Mouse (Mus musculus): ENCODE results near the gene Samm50.
"Not testable (repeated sequence)": the region's sequence is repeated elsewhere in the genome, so short reads cannot be mapped to it uniquely, and the experiment has no call there.

The Samm50 gene

DNA sequence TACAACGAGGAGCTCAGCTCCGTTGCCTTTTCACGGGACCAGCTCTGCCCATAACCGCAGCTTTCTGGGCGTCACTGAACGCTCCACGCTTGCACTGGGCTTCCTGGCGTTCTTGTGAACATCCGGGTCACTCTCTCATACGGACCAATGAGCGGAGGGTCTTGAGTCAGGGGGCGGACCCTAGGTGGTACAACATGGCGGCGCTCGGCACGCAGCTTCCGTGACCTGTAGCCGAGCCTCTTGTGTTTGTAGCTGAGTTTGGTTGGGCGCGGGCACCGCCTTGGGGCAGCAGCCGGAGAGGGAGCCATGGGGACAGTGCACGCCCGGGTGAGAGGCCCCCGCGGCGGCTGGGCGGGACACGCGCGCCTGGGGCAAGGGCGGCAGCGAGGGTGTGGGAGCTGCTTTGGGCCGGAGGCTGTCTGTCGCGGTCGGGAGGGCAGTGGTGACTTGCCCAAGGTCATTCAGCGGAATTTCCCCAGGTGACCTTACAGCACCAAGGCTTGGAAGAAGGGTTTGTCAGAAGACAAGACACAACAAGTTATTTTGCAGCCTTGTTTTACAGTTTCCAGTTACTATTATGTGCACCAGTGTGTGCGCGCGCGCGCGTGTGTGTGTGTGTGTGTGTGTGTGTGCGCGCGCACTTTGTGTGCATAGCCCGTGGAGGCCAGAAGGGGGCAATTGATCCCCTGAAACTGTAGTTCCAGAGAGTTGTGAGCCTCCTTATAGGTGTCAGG is at the start of gene Samm50:
Gene Samm50, plus strand, starts transcription at position 184 of the 734 bp plus-strand sequence.
- in situ Hi-C loops (cut with MboI; ENCODE audit: low pct_unique_long_range_greater_than_20kb in 1 of 2, low sequenced_read_pairs in 2 of 2, unreplicated experiment in 1 of 2), result no loop called here

DNA sequence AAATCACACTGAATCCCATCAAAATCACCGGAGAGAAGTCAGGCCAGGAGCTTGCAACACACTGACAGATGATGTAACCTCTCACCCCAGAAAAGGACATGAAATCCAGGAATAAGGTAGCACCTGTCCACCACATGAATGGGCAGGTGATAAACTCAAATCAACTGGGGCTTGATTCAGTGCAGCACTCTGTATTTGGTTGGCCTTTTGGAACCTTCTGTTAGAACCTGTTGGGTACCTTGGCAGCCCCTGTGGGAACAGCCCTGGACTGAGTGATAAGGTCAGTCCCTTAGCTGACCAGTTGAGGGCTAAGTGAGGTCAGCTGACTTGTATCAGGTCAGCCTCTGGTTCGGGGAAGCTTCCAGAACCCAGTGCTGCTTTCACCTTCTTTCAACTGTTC is 35.9 kb upstream of the Samm50 start:
- in situ Hi-C loops (cut with MboI; ENCODE audit: low pct_unique_long_range_greater_than_20kb in 1 of 2, low sequenced_read_pairs in 2 of 2, unreplicated experiment in 1 of 2), result no loop called here

DNA sequence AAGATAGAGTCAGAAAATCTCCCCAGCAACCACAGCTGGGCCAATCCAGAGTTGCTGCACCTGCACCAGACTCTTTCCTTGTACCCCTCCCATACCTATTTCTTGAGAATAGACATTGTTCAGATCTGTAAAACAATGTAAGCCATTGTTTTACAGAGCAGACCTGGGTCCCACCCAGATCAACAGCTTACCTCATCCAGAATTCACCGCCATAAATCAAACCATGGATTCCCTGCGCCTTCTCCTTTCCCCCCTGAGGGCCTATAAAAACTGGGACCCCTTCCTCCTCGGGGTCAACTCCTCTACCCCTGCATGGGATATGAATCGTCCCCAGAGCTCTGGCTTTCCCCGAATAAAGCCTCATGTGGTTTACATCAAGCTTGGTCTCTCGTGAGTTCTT is 34.5 kb upstream of the Samm50 start:
- in situ Hi-C loops (cut with MboI; ENCODE audit: low pct_unique_long_range_greater_than_20kb in 1 of 2, low sequenced_read_pairs in 2 of 2, unreplicated experiment in 1 of 2), result not testable (repeated sequence)

DNA sequence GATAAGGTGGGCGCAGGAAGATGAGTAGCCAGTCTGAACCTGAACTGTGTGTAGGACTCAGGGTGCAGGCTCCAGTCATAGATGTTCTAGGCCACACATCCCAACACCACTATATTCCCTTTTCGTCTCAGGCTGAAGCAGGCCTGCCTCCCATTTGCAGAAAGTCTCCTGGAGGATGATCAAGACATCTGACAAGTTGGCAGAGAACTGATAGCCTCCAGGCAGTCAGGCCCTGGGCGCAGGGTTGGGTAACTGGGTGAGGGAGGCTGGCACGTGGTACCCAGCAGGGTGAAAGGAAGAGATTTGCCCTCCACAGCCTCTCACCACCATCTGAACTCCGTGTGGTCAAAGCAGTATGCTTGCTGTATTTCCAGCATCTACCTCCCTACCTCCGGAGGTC is 30.2 kb upstream of the Samm50 start:
- in situ Hi-C loops (cut with MboI; ENCODE audit: low pct_unique_long_range_greater_than_20kb in 1 of 2, low sequenced_read_pairs in 2 of 2, unreplicated experiment in 1 of 2), result no loop called here

DNA sequence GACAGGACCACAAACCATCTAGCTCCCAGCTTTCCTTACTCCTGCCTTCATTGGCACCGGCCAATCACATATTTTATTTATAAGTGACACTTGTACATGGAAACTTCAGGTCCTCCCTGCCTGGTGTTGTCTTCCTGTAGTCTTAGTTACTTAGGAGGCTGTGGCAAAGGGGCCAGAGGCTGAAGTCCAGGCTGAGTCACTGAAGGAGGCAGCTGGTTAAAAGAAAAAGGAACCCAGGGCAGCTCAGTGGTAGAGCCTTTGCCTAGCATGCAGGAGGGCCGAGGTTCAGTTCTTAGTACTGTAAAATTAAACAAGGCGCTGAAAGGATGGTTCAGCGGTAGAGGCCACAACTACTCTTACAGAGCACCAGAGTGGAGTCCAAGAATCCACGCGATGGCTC is 25.2 kb upstream of the Samm50 start:
- in situ Hi-C loops (cut with MboI; ENCODE audit: low pct_unique_long_range_greater_than_20kb in 1 of 2, low sequenced_read_pairs in 2 of 2, unreplicated experiment in 1 of 2), result no loop called here

DNA sequence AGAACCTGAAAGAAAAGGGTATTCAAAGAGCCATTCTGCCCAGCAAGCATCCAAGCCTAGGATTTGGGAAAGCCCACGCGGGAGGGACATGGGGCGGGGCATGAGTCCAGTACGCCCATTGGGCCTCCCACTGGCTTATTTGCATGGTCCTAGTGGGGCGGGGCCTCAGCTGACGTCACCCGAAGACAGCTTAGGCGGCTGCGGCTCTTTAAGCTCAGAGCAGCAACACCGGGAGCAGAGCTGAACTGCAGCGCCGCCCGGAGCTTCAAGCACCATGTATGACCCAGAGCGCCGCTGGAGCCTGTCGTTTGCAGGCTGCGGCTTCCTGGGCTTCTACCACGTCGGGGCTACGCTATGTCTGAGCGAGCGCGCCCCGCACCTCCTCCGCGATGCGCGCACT is 24.4 kb upstream of the Samm50 start, which contains the start of gene Pnpla3:
Gene Pnpla3, plus strand, starts transcription at position 238 of the 400 bp plus-strand sequence.
- in situ Hi-C loops (cut with MboI; ENCODE audit: low pct_unique_long_range_greater_than_20kb in 1 of 2, low sequenced_read_pairs in 2 of 2, unreplicated experiment in 1 of 2), result no loop called here

DNA sequence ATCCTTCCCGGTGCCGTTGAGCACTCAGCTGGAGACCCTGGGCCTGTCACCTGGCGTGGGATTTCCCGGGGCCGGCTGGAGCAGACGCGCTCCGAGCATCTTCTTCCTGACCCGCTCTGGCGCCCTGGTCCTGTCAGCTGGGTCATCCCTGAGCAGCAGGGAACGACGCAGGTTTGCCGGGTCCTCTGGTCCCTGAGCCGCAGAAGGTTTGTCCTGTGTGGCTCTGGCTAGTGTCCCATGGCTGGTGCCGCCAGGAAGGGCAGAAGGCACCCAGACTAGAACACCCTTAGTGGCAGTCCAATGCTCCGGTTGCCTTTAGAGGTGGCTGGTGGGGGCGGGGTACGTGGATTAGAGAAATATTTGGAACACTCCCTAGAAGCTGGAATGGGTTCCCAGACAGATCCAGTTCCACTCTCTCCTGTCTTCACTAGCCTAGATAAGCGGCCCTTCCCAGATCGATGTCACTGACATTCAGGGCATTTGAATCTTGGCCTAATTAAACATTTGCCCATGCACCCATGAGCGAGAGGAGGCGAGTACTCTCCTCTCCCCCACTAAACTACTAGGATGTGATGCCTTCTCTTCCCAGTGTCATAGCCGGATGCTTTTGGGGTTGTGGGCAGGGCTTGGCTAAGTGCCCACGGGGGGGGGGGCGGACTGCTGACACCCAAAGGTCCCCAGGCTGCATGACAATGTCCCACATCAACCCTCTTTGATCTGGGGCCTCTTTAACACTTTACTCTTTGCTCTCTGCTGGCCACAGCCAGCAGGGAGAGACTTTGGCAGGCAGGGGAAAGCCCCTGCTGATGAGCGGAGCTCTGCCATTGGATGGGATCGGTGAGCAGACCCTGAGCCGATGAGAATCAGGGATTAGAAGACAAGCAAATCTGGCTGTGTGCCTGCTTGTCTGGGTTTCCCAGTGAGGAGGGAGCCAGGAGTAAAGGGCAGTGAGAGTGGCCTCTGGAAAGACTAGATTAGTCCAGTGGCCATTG is 23.6 kb upstream of the Samm50 start:
- in situ Hi-C loops (cut with MboI; ENCODE audit: low pct_unique_long_range_greater_than_20kb in 1 of 2, low sequenced_read_pairs in 2 of 2, unreplicated experiment in 1 of 2), result no loop called here

DNA sequence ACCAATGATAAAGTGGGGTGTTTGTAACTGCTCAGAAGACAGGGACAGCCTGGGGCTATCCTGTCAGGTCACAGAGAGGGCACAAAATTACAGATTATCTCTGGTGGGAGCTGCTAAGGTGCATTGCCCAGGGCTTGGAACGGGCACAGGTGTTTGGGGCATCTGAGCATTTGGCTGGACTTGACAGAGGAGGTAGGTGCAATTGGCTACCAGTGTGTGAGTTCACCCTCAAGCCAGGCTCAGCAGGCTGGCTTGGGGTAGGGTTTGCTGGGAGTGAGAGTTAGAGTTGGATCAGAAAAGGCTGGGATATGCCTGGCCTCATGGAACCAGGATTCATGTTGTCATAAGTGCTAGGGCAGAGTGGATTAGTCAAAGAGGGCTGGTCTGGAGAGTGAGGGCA is 22.5 kb upstream of the Samm50 start:
- in situ Hi-C loops (cut with MboI; ENCODE audit: low pct_unique_long_range_greater_than_20kb in 1 of 2, low sequenced_read_pairs in 2 of 2, unreplicated experiment in 1 of 2), result no loop called here

DNA sequence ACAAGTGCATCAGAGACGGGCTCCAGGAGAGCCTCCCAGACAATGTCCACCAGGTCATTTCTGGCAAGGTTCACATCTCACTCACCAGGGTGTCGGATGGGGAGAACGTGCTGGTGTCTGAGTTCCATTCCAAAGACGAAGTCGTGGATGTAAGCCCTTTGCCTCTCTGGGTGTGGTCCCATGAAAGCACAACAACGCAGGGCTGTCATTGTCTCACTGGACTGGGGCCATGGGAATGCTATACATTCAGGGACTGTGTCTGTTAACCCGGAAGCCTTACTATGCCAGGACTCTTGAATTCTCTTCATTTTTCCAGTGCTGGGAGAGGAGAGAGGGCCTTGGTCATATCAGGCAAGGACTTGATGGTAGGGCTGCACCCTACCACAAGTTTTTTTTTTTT is 20.9 kb upstream of the Samm50 start:
- in situ Hi-C loops (cut with MboI; ENCODE audit: low pct_unique_long_range_greater_than_20kb in 1 of 2, low sequenced_read_pairs in 2 of 2, unreplicated experiment in 1 of 2), result no loop called here

DNA sequence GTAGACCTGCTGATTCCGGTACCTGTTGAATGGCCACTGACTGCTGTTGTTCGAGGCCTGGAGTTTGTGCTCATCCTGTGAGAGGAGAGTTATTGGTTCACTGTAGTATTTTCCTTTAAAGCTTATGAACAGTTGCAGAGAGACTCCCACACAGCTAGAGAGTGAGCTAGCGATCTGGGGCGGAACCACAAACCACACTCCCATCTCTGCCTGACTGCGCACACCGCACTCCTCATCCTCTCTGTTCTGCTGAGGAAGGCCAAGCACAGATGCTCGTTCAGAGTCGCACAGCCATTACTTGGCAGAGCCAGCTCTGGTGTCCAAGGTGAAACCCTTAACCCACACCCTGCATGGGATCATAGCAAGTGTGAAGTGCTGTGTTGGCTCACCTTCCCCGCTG is 13.3 kb upstream of the Samm50 start:
- in situ Hi-C loops (cut with MboI; ENCODE audit: low pct_unique_long_range_greater_than_20kb in 1 of 2, low sequenced_read_pairs in 2 of 2, unreplicated experiment in 1 of 2), result no loop called here

DNA sequence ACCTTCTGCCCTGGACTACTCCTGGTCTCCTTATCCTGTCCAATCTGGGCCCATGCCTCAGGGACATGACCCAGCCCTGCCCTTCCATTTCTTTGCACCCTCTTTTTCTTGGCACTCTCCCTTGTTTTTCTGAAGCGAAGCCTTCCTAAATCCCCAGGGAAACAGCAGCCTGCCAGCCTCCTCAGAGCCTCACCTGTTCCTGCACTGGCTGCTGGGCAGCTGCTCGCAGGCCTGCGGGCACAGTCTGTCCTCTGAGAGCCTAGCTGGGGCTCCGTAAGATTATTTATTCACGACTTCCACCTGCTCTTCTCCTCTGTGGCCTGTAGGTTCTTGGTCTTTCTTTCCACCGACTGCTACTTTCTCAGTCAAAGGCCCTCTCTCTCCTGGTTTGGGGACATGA is 10.0 kb upstream of the Samm50 start:
- in situ Hi-C loops (cut with MboI; ENCODE audit: low pct_unique_long_range_greater_than_20kb in 1 of 2, low sequenced_read_pairs in 2 of 2, unreplicated experiment in 1 of 2), result no loop called here

DNA sequence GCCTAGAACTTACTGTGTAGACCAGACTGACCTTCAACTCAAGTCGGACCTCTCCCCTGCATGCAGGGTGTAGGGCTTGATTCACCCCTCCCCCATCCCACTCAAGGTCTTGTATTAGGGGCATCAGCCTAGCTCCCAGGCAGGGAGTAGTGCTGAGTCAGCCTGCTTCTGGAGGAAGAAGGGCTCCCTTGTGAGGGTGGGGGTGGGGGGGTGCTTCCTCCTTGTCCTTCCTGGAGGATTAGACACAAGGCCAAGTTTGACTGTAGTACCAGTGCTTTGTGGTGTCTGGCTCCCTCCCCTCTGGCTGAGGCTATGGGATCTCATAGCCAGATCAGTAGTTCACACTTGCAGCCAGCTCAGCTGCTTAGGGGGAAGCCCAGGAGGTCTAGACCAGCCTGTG is 8.1 kb upstream of the Samm50 start:
- in situ Hi-C loops (cut with MboI; ENCODE audit: low pct_unique_long_range_greater_than_20kb in 1 of 2, low sequenced_read_pairs in 2 of 2, unreplicated experiment in 1 of 2), result no loop called here

DNA sequence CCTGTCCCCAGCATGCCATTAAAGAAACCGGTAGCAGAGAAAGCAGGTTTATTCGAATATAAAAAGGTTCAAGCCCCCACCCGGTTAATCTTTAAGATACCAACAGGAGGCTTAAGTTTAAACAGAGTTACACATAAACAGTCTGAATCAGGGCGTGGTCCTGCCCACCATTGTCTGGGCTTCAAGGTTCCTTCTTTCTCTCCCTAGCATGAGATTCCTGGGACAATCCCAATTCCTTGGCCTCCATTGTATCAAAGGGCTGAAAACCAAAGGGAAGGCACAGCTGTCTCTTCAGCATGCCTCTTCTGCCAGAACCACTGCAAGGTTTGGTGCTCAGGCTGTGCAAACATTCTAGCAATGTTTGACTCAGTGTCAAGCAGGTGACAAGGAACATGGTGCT is 5.8 kb upstream of the Samm50 start:
- in situ Hi-C loops (cut with MboI; ENCODE audit: low pct_unique_long_range_greater_than_20kb in 1 of 2, low sequenced_read_pairs in 2 of 2, unreplicated experiment in 1 of 2), result no loop called here

DNA sequence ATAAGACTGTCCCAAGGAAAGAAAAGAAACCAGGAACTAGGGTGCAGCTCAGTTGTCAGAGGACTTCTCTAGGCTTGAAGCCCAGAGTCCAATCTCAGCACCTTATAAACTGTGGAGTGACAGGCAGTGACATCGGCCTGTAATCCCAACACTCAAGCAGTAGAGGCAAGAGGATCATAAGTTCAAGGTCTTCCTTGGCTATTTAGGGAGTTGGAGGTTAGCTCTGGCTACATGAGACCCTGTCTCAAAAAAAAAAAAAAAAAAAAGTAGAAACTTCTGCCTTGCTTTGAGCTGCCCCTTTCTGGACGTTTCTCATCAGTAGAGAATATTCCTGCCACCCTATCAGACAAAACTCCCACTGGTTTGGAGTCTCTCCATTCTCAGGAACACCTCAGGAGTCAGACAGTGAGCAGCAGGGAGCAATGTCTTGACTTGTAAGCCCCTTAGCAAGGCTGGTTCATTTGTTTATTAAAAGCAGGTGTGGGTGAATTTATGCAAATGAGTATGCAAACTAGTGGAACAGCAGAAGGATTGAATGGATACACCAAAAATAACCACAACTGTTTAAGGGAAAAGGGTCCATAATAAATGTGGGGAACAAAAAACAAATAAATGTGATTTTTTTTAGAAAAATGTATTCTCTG is 3.0 kb upstream of the Samm50 start:
- in situ Hi-C loops (cut with MboI; ENCODE audit: low pct_unique_long_range_greater_than_20kb in 1 of 2, low sequenced_read_pairs in 2 of 2, unreplicated experiment in 1 of 2), result no loop called here

DNA sequence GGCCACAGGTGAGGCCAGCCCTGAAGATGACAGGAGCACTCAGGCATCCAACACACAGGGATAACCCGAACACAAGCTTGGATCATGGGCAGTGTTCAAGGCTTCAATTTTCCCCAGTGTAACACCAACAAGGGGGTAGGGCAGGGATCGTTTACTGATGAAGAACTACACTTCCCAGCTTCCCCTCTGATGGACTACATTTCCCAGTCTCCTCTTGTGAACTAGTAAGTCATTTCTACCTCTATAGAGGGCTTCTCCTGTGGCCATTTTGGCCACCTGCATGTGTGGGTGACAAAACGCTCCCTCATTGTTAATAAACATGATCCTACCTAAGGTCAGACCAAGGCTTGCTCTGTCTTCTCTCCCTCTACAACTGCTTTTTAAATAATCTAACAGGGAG is 2.2 kb upstream of the Samm50 start:
- in situ Hi-C loops (cut with MboI; ENCODE audit: low pct_unique_long_range_greater_than_20kb in 1 of 2, low sequenced_read_pairs in 2 of 2, unreplicated experiment in 1 of 2), result no loop called here

DNA sequence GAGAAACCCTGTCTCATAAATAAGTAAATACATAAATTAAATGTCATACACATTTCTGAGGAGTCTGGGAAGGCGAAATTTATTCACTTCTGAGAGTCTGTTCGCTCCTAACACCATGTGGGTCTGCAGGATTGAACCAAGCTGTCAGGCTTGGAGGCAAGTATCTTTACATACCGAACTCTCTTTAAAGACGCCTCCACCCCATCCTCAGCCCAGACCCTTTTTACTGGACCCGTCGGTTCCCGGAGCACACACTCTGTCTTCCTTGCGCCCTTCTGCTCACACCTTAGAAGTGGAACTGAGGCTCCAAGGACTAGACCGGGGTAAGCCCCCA is 350 bp upstream of the Samm50 start:
- in situ Hi-C loops (cut with MboI; ENCODE audit: low pct_unique_long_range_greater_than_20kb in 1 of 2, low sequenced_read_pairs in 2 of 2, unreplicated experiment in 1 of 2), result no loop called here

DNA sequence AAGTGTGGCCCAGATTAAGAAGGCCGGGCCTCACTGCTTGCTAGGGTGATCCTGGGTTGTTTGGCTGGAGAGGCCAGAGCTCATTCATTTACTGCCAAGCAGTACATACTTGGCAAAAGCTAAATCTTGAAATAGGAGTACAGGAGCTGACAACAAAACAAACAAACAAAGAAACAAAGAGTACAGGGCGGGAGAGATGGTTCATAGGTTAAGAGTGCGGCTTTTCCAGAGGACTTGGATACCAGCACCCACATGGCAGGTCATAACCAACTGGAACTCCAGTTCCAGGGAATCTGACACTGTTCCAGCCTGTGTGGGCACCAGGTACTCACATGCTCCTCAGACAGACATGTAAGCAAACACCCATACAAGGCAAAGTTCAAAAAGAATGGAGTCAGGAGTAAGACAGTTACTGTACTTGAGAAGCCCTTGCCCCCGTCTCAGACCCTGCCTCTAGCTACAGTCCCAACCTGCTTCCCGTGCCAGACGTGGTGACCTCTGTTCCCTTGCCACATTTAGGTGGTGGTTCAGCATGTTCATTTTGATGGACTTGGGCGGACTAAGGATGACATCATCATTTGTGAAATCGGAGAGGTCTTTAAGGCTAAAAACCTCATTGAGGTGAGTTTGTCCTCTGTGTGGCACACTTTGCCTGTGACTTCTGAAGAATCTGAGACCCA is 4.6 kb downstream of the Samm50 start:
- in situ Hi-C loops (cut with MboI; ENCODE audit: low pct_unique_long_range_greater_than_20kb in 1 of 2, low sequenced_read_pairs in 2 of 2, unreplicated experiment in 1 of 2), result no loop called here

DNA sequence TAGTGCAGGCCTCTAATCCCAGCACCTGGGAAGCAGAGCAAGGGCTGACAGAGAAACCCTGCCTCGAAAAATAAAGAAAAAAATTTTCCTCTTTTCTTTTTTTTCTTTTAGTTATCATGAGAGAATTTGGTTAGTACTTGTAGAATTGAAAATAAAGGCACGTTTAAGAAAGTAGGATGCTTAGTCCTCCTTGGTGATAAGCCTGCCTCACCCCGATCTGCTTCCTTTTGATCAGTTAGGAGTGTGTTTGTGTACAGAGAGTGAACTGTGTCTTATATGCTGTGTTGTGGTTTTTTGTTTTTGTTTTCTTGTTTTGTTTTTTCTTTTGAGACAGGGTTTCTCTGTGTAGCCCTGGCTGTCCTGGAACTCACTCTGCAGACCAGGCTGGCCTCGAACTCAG is 15.3 kb downstream of the Samm50 start:
- in situ Hi-C loops (cut with MboI; ENCODE audit: low pct_unique_long_range_greater_than_20kb in 1 of 2, low sequenced_read_pairs in 2 of 2, unreplicated experiment in 1 of 2), result no loop called here

All from mouse embryonic stem cell (cell line).